Mouse (Mus musculus) stomach, embryonic 16.5 days (tissue): ENCODE results near the gene Pax3. TPM values are rescaled to one million over a fixed set of nuclear protein-coding genes. Genes with fewer than 3 reads are reported as not detected.

ENCODE experiments used
- ATAC-seq: fragments of 200-750 bp; cut with Nextera tagmentation; 2 replicates; pipeline ENCODE4 v1.8.0; 2017; ENCODE audit warnings: moderate number of reproducible peaks, moderate TSS enrichment; ENCODE audit not compliant: insufficient read depth, low FRiP score
- H3K27ac ChIP-seq: fragments of 300-500 bp; sonication (generic); 2 replicates; pipeline ENCODE4 v1.5.1; 2014; ENCODE audit warnings: low read length
- H3K27me3 ChIP-seq: fragments of 300-500 bp; sonication (generic); 2 replicates; pipeline ENCODE4 v1.6.1; 2014; ENCODE audit warnings: low read length, control low read depth, mixed read lengths; ENCODE audit not compliant: control insufficient read depth, insufficient read depth
- H3K36me3 ChIP-seq: fragments of 300-500 bp; sonication (generic); 2 replicates; pipeline ENCODE4 v1.6.1; 2014; ENCODE audit warnings: low read length; ENCODE audit not compliant: control insufficient read depth, insufficient read depth
- H3K4me1 ChIP-seq: fragments of 300-500 bp; sonication (generic); 2 replicates; pipeline ENCODE4 v1.6.1; 2014; ENCODE audit warnings: low read length, control low read depth, mixed read lengths; ENCODE audit not compliant: control insufficient read depth, insufficient read depth
- H3K4me2 ChIP-seq: fragments of 300-500 bp; sonication (generic); 2 replicates; pipeline ENCODE4 v1.6.1; 2014; ENCODE audit warnings: low read depth, low read length, mixed read lengths
- H3K4me3 ChIP-seq: fragments of 300-500 bp; sonication (generic); replicated peaks from 2 replicates; pipeline ENCODE4 v1.5.1; 2014; ENCODE audit warnings: mild to moderate bottlenecking, low read length
- H3K9ac ChIP-seq: fragments of 300-500 bp; sonication (generic); 2 replicates; pipeline ENCODE4 v1.6.1; 2014; ENCODE audit warnings: low read length
- H3K9me3 ChIP-seq: fragments of 300-500 bp; sonication (generic); replicated peaks from 2 replicates; pipeline ENCODE4 v1.6.1; 2016; ENCODE audit warnings: low read length, control low read depth; ENCODE audit not compliant: control insufficient read depth
- WGBS: fragments of 180-500 bp; shearing (Covaris S2); extraction: QIAGEN DNeasy Blood & Tissue Kit; methylation state at CpG from one replicate; pipeline ENCODE4 v1.1.7; 2014; 5-methylcytosine and 5-hydroxymethylcytosine counted together
- polyA plus RNA-seq: library from polyadenylated mRNA; unstranded; fragments of >200 nt; fragmentation: Nextera tagmentation; extraction: Ambion mirVana; gene quantifications from 2 replicates; pipeline ENCODE4 v1.2.1, GENCODE M21; 2015

The Pax3 gene
- polyA plus RNA-seq, 1 experiment from 2014 or later: 0.12 TPM

- Histone ChIP-seq H3K4me2 (no peak overlapping the region), H3K4me3 (no peak overlapping the region), H3K36me3 (no peaks in the 10 kb centered on the region), H3K9ac (no peak overlapping the region), H3K27ac (no peak overlapping the region), H3K4me1 (no peaks in the 10 kb centered on the region), H3K9me3 (no peaks in the 10 kb centered on the region), H3K27me3 (peaks cover 46% of the 10 kb centered on the region)
- no peak for ATAC-seq
- whole genome bisulfite sequencing: 52% methylated on average over 18 of the region's 18 CpGs
Measured at GRCm38 (mm10) chr1:78167577-78168286, 29.2 kb downstream of the Pax3 start.

DNA sequence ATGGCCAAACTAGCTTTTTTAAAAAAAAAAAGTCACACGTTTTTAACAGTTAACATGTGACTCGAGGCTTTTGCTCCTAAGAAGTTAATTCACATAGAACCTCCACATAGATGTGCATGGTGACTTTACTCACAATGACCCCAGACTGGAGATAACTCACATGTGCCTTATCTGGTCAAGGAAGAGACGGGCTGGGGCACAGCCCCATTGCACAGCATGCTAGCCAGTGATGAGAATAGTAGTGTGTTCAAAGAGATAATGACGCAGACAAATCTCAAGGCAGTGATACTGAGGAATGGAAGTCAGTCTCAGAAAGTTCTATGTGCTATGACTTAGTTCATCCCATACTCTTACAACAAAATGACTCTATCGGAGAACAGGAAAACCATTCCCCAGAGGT lies 35.2 kb downstream of the Pax3 start:
- no peak overlapping the region for H3K4me2 ChIP-seq
- H3K9ac ChIP-seq: no peak overlapping the region
- WGBS: 82% methylated on average over 5 of the region's 5 CpGs
- H3K36me3 ChIP-seq: no peaks in the 10 kb centered on the region
- H3K9me3 ChIP-seq: no peaks in the 10 kb centered on the region
- H3K4me3 ChIP-seq: no peak overlapping the region
- H3K27ac ChIP-seq: no peak overlapping the region
- H3K27me3 ChIP-seq: peaks cover 35% of the 10 kb centered on the region
- no peak for ATAC-seq
- H3K4me1 ChIP-seq: no peaks in the 10 kb centered on the region

DNA sequence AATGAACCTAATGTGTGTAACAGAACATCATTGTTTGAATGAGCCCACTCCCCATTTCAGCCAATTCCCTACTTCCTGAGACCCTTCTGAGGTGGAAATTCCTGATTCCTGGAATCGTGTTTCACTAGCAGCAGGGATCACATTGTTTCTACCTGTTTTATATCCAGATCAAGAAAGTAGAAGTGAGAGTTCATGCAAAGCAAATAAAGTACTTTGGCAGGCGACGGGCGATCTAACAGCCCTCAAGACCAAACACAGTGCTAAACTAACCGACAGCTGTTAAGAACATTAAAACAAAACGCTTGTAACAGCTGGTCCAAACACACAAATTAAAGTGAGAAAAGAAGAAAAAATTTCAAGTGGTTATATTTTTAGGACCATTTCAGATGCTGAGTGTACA lies 39.0 kb downstream of the Pax3 start:
- Histone ChIP-seq H3K27me3 (peaks cover 37% of the 10 kb centered on the region), H3K9me3 (no peaks in the 10 kb centered on the region), H3K4me2 (no peak overlapping the region), H3K4me1 (no peaks in the 10 kb centered on the region), H3K9ac (no peak overlapping the region), H3K27ac (no peak overlapping the region), H3K4me3 (no peak overlapping the region), H3K36me3 (no peaks in the 10 kb centered on the region)
- ATAC-seq: no peak
- WGBS: 12% methylated on average over 6 of the region's 6 CpGs

GRCm38 (mm10) chr1:78155796-78156195 lies 41.1 kb downstream of the Pax3 start:
- Histone ChIP-seq H3K4me3 (no peak overlapping the region), H3K4me2 (no peak overlapping the region), H3K9ac (no peak overlapping the region), H3K36me3 (no peaks in the 10 kb centered on the region), H3K27ac (no peak overlapping the region), H3K27me3 (peaks cover 43% of the 10 kb centered on the region), H3K4me1 (no peaks in the 10 kb centered on the region), H3K9me3 (no peaks in the 10 kb centered on the region)
- WGBS: 82% methylated on average over 4 of the region's 4 CpGs
- no peak for ATAC-seq

- Histone ChIP-seq H3K9me3 (no peaks in the 10 kb centered on the region), H3K9ac (no peak overlapping the region), H3K4me1 (no peaks in the 10 kb centered on the region), H3K36me3 (no peaks in the 10 kb centered on the region), H3K4me3 (no peak overlapping the region), H3K27me3 (peaks cover 65% of the 10 kb centered on the region), H3K27ac (no peak overlapping the region), H3K4me2 (no peak overlapping the region)
- WGBS: 52% methylated on average over 2 of the region's 2 CpGs
- ATAC-seq: no peak
Measured at GRCm38 (mm10) chr1:78148011-78148623, 48.8 kb downstream of the Pax3 start.

- no peaks in the 10 kb centered on the region for H3K4me1 ChIP-seq
- 45% methylated on average over 6 of the region's 6 CpGs for WGBS
- H3K4me3 ChIP-seq: no peak overlapping the region
- no peak for ATAC-seq
- H3K4me2 ChIP-seq: no peak overlapping the region
- peaks cover 77% of the 10 kb centered on the region for H3K27me3 ChIP-seq
- no peak overlapping the region for H3K9ac ChIP-seq
- no peaks in the 10 kb centered on the region for H3K9me3 ChIP-seq
- no peak overlapping the region for H3K27ac ChIP-seq
- H3K36me3 ChIP-seq: no peaks in the 10 kb centered on the region
Measured at GRCm38 (mm10) chr1:78143403-78143802, 53.5 kb downstream of the Pax3 start.

GRCm38 (mm10) chr1:78142912-78143311 lies 54.0 kb downstream of the Pax3 start:
- Histone ChIP-seq H3K9me3 (no peaks in the 10 kb centered on the region), H3K36me3 (no peaks in the 10 kb centered on the region), H3K4me1 (no peaks in the 10 kb centered on the region), H3K4me3 (no peak overlapping the region), H3K4me2 (no peak overlapping the region), H3K9ac (no peak overlapping the region), H3K27ac (no peak overlapping the region), H3K27me3 (peaks cover 77% of the 10 kb centered on the region)
- ATAC-seq: no peak
- WGBS: 56% methylated on average over 6 of the region's 6 CpGs

DNA sequence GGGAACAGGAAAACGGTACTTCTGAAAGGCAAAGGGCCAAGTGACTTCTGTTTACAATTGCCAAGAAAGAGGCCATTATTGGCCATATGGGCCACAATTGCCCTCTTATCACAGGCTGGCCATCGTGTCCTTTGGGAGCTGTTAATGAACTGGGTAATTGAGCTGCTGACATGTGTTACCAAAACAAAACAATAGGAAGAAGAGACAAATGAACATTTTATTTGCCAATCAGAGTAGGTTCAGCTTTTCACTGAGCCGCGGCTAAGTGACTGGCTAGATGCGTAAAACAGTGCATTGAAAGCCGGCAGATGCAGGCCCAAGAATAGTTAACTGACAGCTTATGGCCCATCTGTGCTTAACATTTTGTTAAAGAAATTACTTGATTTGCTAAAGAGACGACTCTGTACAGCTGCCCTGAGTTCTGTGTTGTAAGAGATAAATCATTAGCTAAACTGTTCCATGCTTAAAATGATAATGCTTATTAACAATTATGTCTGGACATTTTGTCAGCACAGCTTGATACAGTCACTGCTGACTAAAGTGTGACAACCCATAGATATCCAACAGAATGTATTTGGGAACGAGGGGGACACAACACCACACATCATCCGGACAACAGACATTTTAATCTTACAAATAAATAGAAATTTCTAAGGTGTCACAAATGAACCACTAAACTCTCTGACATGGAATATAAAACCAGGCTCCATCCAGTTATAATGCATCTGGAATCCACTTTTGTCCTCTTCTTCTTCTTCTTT lies 55.0 kb downstream of the Pax3 start:
- no peak for ATAC-seq

DNA sequence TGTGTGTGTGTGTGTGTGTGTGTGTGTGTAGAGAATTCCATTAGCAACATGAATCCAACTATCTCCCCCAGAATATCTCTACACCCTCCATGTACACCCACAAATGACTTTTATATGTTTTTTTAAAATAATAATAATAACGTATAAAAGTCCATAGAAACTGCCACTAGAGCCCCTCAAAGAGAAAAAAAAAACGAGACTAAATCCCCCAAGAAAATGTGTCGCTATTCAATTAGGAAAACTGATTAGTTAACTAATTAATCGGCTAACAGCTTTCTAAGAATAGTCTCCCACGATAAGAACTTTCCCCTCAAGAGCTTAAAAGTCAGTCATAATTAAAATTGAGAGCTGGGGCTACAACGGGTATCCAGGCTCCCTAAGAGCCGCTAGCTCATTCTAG lies 55.6 kb downstream of the Pax3 start:
- H3K4me2 ChIP-seq: no peak overlapping the region
- WGBS: 15% methylated on average over 7 of the region's 7 CpGs

More for the DNA sequence above, 55.0 kb downstream of the Pax3 start:
- no peaks in the 10 kb centered on the region for H3K36me3 ChIP-seq
- no peaks in the 10 kb centered on the region for H3K9me3 ChIP-seq
- no peak overlapping the region for H3K4me2 ChIP-seq
- H3K4me1 ChIP-seq: no peaks in the 10 kb centered on the region
- H3K9ac ChIP-seq: no peak overlapping the region
- 21% methylated on average over 9 of the region's 9 CpGs for WGBS
- H3K27ac ChIP-seq: no peak overlapping the region
- H3K27me3 ChIP-seq: peaks cover 80% of the 10 kb centered on the region
- no peak overlapping the region for H3K4me3 ChIP-seq

More for the DNA sequence above, 55.6 kb downstream of the Pax3 start:
- no peak overlapping the region for H3K4me3 ChIP-seq
- H3K27me3 ChIP-seq: peaks cover 77% of the 10 kb centered on the region
- no peak overlapping the region for H3K9ac ChIP-seq
- no peak for ATAC-seq
- no peaks in the 10 kb centered on the region for H3K4me1 ChIP-seq
- H3K36me3 ChIP-seq: no peaks in the 10 kb centered on the region
- H3K9me3 ChIP-seq: no peaks in the 10 kb centered on the region
- no peak overlapping the region for H3K27ac ChIP-seq
